Mouse (Mus musculus) cerebral cortex, adult 2 months (tissue): Measurements from ENCODE around the gene Hnrnpab.

ENCODE experiments used
- WGBS: fragments of 180-500 bp; shearing (Covaris S2); methylation state at CpG from one replicate; pipeline ENCODE4 v1.1.7; 2018; 5-methylcytosine and 5-hydroxymethylcytosine counted together

Gene Hnrnpab

DNA sequence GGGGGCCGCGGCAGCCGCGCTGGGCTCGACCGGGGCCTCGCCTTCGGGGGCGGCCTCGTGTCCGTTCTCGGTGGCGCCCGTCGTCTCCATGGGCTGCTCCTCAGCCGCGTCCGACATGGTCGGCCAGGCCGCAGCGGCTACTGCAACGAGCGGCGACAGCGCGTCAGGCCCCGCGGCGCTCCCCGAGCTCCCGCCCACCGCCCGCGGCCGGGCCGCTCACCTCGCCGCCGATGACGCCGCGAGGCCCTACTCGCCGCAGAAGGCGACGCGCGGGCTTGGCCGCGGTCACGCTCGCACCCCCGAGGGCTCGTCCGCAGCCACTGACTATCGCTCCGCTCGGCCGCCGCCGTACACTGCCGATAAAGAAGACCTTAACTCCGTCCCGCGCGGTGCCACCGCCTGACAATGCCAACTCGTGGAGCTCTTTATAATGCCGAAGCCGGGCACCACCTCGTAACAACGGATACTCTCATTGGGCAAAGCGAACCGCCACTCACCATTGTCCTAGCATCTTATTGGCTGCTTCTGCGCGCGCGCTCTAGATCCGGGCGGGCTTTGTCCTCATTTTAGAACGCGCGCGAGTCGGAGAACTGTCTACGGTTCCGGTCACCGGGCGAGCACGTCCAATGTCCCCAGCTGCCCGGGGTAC is at the start of gene Hnrnpab:
Gene Hnrnpab, minus strand, starts transcription at position 401 of the 649 bp plus-strand sequence.
- under 1% methylated on average over 91 of the region's 91 CpGs for WGBS

DNA sequence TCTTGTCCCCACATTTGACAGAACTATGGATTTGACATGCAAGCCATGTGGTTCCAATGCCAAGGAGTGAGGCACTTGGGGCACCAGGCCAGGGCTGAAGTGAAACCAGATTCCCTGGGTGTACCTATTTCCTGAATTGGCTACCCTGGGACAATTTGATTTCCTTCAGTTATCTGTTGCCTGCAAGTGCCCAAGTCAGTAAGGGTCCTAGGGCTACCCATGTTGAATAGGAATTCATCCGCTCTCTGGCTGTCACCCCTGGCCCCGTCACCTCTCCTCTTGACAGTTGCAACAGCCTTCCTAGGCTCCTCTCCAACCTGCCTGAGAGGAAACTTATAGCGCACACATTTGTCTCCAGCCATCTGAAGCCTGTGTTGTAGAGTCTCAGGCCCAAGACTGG is 48.2 kb upstream of the Hnrnpab start:
- 93% methylated on average over 3 of the region's 3 CpGs for WGBS

DNA sequence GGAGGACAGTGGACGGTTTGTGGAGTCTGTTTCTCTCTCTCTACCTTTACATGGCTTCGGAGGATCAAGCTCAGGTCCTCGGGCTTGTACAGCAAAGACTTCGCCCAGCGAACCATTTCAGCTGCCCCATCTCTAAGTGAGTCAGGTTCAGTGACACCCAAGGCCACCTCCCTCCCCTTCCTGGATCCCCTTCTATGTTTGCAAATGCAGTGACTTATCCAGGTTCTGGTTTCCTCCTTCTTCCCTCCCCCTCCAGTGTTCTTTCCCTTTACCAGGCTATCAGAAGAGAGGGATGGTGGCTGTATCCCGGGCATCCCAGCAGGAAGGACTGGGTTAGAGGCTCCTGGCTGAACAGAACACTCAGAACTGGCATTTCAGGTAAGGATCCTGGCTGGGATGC is 47.1 kb upstream of the Hnrnpab start:
- 97% methylated on average over 6 of the region's 6 CpGs for WGBS

DNA sequence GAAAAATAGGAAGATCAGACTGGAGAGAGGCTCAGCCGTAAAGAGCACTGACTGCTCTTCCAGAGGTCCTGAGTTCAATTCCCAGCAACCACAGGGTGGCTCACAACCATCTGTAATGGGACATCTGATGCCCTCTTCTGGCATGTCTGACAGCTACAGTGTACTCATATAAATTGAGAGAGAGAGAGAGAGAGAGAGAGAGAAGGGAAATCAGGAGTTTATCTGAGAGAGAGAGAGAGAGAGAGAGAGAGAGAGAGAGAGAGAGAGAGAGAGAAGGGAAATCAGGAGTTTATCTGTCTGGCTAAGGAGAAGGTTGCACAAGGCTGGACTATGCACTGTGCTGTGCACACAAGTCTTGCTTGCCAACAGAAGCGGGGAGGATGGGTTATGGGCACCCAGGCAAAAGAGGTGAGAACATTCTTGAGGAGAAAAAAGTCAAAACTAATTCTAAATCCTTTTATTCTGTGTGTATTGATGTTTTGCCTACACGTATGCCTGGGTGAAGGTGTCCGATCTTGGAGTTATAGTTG is 46.3 kb upstream of the Hnrnpab start:
- 98% methylated on average over 4 of the region's 4 CpGs for WGBS

DNA sequence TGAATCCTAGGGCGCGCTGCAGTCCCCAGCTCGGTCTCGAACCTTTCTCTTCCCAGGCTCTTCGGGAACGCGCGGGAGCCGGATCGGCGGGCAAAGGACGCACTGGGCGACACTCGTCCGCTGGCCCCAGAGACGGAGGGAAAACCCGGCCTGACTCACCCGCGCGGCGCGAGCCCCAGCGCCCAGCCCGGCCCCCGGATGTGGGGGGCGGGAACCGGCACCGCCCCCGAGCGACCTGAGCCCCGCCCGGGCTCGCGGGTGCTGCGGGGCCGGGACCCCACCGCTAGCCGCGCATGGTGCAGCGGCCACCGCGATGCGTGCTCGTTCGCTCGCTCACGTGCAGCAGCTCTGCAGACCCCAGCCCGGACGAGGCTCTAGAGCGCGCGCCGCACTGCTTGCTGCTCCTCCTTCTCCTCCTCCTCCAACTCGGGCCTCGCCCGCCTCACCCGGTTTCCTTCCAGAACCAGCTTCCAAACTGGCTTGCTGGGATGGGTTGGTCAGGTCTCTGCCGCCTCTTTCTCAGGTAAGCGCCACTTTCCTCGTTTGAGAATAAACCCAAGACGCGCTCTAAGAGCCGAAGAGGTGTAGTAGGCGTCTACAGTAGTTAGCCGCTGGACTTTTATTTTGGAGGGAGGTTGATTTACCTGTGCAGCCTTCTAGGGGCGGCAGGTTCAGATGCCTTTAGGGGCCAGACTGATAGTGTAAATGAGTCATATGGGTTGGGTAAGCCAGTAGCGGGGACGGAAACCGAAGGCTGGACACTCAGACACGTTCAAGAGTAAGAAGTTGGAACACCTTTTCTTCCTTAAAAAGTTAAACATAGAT is 44.3 kb upstream of the Hnrnpab start, which contains the start of the genes N4bp3 and D930048N14Rik:
Gene N4bp3, minus strand, starts transcription at position 152 of the 825 bp plus-strand sequence.
Gene D930048N14Rik, plus strand, starts transcription at position 264 of the 825 bp plus-strand sequence.
- 3% methylated on average over 69 of the region's 70 CpGs for WGBS

DNA sequence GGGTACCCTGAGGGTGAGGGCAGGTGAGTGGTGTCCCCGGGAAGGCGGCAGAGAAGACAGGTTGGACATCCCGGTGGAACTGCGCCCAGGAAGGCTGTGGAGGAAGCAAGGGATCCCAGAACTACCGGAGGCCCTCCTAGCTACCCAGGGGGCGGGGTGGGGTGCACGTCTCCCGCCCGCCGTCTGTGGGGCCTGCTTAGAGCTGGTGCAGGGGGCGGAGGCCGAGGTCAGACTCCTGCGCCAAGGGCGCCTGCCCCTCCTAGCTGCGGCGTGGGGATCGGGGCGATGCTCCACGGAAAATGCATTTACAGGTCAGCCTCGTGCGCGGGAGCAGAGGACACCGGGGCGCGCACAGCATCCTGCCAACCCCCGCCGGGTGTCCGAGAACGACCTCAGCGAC is 43.6 kb upstream of the Hnrnpab start:
- 1% methylated on average over 30 of the region's 30 CpGs for WGBS

DNA sequence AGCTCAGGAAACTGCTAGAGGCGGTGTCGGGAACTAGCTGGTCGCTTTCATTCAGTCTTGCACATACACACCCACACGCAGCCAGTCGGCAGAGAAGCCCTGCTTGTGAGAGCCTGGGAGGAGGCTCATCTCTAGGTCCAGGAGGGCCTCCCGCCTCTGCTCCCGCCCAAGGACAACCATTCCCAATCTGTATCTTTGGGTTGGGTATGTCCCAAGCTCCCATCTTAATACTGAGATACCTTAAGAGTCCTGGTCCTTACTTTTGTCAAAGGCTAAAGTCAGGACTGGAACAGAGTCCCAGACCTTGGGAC is 43.2 kb upstream of the Hnrnpab start:
- 14% methylated on average over 7 of the region's 7 CpGs for WGBS

DNA sequence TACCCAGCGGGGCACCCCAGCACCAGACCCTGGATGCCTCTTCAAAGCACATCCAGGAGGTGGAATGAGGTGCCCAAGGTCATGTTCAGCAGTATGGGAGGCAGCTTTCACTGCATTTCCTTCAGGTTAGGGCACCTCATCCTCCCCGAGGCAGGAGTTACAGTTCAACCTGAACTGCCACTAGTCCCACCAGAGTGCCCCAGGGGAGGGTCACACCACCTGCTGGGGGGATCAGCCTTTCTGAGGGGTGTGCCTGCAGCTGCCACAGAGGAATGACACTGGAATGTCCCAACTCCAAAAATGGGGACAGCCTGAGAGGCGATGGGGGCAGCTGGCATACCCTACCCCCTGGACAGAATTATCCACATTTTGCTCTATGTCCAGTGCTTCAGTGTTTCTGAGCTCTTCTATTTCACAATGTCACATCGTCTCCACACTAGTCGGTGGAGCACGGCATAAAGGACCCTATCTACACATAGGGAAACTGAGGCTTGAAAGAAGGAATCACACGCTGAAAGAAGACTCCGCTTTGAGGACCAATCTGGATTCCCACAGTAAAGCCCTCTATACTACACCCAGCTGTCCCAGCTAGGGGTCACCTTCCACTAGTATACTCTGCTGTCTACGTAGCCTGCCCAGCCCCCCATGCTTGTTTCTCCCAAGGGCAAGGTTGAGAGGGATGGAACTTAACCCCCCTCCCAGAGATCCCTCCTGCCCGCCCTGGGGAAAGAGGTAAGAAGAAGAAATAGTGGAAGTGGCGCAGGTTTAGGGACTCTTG is 42.7 kb upstream of the Hnrnpab start:
- 52% methylated on average over 11 of the region's 11 CpGs for WGBS

DNA sequence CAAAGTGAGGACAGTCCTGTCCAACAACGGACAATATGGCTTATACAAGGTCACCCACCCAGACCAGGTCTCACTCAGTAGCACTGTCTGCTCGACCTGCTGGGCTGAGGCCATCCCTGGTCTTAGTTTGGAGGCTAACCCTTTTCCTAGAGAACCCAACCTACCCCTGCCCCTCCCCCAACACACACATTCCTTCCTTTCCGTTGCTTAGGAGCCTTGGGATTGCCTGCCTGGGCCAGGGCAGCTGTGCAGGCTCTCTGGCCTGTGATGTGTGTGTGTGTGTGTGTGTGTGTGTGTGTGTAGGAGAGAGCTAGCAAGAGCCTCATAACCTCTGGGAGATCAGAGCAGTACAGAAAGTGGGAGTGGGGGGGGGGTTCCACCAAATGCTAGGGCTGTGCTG is 41.9 kb upstream of the Hnrnpab start:
- WGBS: 47% methylated on average over 3 of the region's 3 CpGs

DNA sequence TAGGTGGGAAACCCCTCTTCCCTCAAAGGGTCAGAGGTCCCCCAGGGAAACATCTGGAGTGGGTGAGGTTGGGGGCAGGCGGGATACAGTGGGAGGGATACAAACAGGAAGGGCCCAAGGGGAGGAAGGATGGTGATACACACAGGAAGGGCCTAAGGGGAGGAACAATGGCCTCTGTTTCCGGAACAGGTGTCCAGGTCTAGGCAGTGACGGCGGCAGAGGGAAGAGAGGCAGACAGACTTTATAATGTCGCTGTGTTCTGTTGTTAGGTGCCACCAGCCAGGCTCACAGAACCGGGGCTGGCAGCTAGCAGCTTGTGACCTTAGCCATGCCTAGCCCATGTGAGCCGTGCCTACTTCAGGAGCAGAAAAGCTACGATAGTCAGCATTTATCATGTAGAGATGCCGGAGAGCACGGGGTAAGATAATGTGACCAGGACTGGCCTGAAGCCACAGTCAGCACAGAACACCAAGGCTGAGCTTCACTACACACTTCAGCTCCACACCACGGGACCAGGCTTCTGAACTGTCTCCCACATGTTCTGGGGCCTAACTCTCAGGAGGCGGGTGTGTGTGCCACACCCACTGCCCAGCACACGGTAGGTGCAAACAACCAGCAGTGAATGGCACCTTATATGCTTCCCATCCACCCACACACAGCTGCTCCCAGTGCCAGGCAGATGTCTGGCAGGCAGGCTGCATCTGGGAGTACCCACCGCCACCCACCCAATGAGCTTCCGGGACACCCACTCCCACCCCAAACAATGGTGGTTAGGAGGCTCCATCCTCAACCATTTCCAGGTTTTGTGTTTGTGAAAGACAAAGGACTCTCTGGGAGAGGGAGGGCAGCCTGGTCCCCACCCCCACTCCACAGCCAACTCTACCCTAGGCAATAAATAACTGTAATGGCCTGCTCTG is 40.4 kb upstream of the Hnrnpab start:
- 59% methylated on average over 15 of the region's 15 CpGs for WGBS

DNA sequence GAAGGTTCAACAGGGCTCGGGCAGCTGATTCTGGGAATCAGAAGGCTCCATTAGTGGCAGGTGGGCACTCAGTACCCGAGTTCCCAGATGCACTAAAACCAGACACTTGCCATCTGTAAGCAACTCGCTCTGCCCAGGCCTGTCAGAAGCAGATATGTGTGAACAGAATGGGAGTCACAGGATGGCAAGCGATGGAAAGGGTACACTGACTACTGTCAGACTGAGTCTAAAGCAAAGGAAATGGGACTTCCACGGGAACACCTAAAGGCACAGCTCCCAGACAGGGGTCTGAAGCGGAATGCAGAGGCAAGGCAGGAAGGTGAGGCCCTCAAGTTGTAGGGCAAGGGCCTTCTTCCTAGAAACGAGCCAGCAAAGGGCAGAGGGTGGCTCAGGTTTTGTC is 39.6 kb upstream of the Hnrnpab start:
- 82% methylated on average over 7 of the region's 7 CpGs for WGBS

DNA sequence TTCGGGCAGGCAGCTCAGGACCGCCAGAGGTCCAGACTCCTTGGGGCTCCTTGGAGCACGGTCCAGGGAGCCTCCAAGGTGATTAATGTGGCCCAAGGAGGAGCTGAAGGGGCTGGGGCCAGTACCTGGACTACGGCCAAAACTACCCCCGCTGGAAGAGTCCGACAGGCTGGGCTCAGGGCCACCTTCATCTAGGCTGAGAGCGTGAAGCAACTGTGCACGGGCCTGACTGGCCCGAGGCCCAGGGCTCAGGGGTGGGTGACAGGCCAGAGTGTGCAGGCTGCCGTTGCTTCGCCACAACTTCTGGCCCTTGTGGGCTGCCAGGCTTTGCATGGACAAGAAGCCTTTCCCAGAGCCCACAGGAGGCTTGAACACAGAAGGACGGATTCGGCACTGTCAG is 38.6 kb upstream of the Hnrnpab start:
- WGBS: 68% methylated on average over 13 of the region's 13 CpGs

DNA sequence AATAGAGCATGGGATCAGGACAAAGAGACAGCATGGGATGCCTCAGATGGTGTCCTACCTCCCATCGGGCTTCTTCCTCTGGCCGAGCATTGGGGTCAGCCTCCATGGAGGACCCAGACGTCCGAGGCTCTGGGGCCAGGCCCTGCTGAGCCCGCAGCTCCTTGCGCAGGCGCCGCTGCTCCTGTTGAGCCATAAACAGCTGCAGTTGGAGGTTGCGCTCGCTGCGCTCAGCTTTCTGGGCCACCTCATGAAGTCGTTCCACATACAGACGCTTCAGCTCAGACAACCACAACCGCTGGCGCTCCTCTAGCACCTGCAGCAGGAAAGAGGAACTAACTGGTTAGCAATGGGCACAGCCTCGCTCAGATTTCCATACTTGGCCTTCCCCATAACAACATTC is 37.6 kb upstream of the Hnrnpab start:
- 88% methylated on average over 16 of the region's 16 CpGs for whole genome bisulfite sequencing

DNA sequence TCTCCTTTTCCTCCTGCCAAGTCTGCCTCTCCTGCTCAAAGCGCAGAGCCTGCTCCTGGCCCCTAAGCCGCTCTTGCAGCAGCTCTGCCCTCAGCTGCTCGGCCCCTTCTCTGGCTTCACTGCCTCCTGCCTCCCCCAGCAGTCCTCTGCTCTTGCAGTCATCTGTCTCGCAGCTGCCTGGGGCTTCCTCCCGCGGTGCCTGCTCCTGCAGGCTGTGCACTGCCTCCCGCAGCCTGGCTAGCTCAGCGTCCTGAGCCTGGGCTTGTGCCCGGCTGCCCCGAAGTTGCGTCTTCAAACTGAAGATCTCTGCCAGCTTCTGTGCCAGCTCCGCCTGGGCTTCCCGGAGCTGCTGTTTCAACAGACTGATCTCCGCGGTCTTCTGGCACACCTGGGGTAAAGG is 37.1 kb upstream of the Hnrnpab start:
- 38% methylated on average over 15 of the region's 15 CpGs for WGBS

DNA sequence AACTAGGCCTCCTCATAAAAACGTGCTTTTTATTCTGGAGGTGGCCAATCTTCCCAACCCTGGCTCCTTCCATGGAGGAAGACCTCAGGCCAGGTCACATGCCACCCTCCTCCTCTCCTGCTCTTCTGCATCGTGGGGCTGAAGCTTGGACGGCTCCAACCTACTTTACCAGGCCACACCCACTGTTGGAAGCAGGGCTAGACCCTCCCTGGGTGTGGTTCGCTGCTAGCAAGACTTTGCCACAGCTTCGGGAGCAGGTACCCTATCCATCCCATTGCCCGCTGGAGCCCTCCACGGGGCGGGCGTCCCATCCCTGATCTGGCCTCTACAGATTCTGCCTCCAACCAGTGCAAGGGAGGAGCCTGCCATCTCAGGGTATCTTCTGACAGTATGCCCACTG is 36.6 kb upstream of the Hnrnpab start:
- 76% methylated on average over 9 of the region's 9 CpGs for WGBS

DNA sequence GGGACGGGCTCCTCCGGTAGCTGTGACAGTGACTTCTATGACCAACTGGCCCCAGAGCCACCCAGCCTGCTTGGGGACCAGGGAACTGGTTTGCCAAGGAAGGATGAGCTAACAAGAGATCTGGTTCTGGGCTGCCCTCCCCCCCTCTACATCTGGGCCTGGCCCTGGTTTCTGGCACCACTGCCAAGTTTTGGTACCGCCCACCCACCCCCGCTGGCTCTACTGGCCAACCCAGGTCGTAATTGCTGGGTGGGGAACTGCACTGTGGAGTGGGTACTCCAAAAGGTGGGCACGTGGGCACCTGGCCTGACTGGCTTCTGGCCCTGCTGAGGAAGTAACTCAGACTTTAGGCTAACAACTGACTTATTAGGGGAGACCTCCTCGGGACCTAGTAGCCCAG is 34.1 kb upstream of the Hnrnpab start:
- WGBS: 60% methylated on average over 7 of the region's 7 CpGs

DNA sequence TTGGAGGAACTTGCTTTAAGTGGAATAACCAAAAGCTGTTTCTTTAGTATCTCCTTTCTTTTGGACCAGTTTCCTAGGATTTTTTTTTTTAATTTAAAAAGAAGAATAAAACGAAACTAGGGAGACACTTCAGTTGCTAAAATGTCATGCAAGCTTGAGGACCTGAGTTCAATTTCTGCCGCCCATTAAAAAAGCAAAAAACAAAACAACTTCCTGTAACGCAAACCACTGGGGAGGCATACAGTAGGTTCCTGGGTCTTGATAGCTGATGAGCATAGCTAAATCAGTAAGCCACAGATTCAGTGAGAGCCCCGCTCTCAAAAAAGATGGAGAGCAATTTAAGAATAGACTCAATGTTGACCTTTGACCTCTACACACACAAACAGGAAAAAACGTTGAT is 31.9 kb upstream of the Hnrnpab start:
- 75% methylated on average over 5 of the region's 5 CpGs for WGBS

DNA sequence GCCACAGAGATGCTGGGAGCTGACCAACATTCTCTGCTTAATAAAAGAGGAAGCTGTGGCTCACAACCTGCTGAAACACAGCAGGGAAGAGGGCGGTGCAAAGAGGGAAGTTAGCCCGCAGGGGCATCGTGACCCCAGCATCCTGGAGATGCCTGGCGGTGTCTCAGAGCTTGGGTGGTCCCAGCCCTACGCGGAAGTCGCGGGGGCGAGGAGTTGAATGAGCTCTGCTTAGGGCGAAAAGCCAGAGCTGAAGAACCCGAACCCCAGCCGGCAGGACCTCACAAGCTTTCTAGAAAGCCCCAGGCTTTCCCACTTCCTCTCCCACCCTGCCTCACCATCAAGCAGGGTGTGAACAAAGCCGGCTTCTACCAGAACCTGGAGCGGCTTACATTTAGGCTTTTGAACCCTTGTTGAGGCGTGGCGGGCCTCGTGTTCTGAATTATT is 31.3 kb upstream of the Hnrnpab start:
- WGBS: 11% methylated on average over 17 of the region's 17 CpGs

DNA sequence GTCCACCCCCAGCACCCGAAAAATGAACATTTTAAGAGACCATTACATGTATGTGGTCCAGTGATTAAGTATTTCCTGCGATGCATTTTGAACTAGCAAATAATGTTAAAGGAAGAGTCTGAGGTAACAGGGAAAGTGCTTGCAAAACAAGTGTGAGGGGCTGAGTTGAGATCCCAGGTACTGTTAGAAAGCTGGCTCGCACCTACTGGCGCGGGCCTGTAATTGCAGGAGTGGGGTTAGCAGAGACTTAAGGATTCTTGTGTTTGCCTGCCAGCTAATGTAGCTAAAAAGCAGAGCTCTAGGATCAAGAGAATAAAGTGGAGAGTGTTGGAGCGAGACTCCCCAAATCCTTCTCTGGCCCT is 29.7 kb upstream of the Hnrnpab start:
- WGBS: 6% methylated on average over 6 of the region's 6 CpGs

DNA sequence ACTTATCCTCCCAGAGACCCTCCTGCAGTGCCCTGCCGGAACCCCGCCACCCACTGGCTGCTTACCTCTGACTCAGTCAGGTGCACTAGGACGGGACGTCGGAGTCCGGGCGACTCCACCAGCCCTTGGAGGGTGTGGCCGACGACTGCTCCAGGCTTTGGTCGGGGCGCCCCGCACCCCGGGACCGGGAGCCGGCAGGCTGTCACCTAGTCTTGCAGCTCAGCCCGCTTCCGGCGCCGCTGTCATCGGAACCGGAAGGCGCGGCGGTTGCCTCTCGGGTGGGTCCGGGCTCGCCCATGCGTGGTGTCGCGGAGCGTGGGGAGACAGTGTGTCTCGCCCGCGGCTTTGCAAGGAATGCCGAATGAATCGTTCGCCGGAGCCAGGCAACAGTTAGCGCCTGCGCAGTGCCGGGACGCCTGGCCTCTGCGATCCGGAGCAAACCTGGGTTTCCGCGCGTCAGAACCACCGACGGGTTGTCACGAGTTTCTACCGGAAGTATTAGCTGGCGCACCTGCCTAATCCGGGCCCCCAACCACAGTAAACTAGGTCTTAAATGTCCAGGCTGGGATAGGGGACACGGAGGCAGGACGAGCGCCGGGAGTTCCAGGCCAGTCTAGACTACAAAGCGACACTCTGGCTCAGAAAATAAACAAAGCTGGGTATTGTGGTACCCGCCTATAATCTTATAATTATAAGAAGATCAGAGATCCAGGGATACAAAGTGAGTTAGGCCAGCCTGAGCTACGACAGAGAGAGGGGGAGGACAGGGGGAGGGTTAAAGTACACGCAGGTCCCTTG is 29.1 kb upstream of the Hnrnpab start, which contains the start of gene Rmnd5b:
Gene Rmnd5b, minus strand, starts transcription at position 372 of the 798 bp plus-strand sequence.
- under 1% methylated on average over 61 of the region's 61 CpGs for WGBS
